Mouse (Mus musculus) lung, postnatal 0 days (tissue): ENCODE results near the gene B4galt5.

Experiments
- CTCF ChIP-seq: IDR thresholded peaks from 2 replicates; pipeline ENCODE4 v1.5.1; 2016; ENCODE audit warnings: antibody characterized with exemption, mild to moderate bottlenecking
- EP300 ChIP-seq: IDR thresholded peaks from 2 replicates; pipeline ENCODE4 v1.6.1; 2016; ENCODE audit warnings: antibody characterized with exemption, mild to moderate bottlenecking, control low read depth

DNA sequence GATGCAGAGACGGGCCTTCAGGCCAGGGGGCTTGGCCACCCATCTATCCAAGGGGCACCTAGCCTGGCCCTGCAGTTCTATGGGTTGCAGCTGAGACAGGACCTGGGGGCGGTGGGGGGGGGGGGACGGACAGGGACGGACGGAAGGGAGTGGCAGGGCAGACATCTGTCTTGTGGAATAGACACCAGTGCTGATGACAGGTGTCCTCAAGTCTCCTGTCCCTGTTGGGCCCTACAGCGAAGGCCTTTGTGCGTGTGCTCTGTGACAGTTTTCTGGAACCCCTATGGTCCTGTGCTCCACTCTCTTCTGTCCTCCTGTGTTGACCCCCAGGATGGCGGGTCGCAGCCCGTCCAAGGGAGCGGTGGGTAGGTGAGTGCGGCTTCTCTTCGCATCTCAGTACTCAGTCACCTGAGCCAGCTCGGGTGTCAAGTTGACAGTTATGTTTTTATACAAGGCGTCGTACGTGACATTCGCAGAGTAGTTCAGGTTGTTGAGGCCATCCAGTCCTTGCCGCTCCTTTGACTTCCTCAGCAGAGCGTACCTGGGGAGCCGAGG, 48.0 kb downstream of the B4galt5 start:
- TF ChIP-seq CTCF (no peak), EP300 (no peak)
